Mouse (Mus musculus) kidney, adult 2 months (tissue): ENCODE data around the gene Pgpep1l.

Experiments
- CTCF ChIP-seq: fragments of 200-500 bp; conservative IDR thresholded peaks from 2 replicates; pipeline ENCODE4 v1.5.1; 2011; ENCODE audit warnings: low read depth, mild to moderate bottlenecking, control low read depth, low read length, moderate library complexity, mixed read lengths; ENCODE audit not compliant: insufficient read depth, insufficient read length
- POLR2A ChIP-seq: fragments of 200-500 bp; IDR thresholded peaks from one replicate; pipeline ENCODE4 v1.6.1; 2011; ENCODE audit warnings: low read depth, low read length, control low read depth

DNA sequence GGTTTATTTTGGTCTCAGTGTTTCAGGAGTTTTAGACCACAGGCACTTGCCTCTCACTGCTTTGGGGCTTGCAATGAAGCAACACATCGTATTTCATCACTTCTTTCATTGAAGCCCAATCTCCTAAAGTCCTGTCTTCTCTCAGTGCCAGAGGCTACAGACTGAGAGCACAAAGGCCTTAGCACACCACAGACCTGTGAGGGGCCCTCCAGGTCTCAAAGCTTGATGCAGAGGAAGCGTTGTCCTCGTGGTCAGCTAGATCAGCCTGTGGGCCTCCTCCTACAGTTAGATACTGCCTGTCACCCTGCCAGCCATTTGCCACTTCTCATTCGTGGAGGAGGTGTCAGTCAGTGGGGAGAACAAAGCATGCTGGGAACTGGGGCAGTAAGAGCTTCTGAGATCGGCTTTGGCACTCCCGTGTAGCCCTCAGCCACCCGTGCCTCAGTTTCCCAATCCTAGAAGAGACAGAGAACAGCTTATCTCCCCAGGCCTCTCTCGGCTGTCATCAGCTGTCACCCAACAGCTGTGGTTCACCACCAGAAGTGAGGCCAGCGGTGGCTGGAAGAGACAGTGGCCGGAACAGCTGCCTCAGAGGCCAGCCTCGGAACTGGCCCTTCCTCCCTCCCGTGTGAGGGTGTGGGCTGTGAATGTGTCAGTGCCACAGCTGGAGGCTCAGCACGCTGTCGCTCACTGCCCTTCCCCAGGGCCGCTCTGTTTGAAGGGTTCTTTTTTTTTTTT, 69.9 kb downstream of the Pgpep1l start:
- TF ChIP-seq CTCF, result no peak
- TF ChIP-seq POLR2A, result no peak
